Mouse (Mus musculus) lung, postnatal 0 days (tissue): ENCODE measurements at regions not wholly inside any gene's neighbourhood (a gene's known extent, or its start where the extent isn't known, plus 50 kb on each side); places are given as distances from the start of the nearest gene placed in this dataset.

Experiments
- ATAC-seq: fragments of 200-750 bp; cut with Nextera tagmentation; 2 replicates; pipeline ENCODE4 v1.8.0; 2017; ENCODE audit warnings: moderate library complexity
- DNase-seq: peaks from one replicate; pipeline ENCODE4 v3.0.0-alpha.2; 2016; ENCODE audit warnings: low spot score
- H3K27ac ChIP-seq: fragments of 300-500 bp; sonication (generic); 2 replicates; pipeline ENCODE4 v1.5.1; 2014; ENCODE audit warnings: antibody characterized with exemption, mild to moderate bottlenecking, low read length, mixed read lengths
- H3K27me3 ChIP-seq: fragments of 300-500 bp; sonication (generic); replicated peaks from 2 replicates; pipeline ENCODE4 v1.6.1; 2014; ENCODE audit warnings: low read length, mixed read lengths; ENCODE audit not compliant: insufficient read depth
- H3K36me3 ChIP-seq: fragments of 300-500 bp; sonication (generic); 2 replicates; pipeline ENCODE4 v1.6.1; 2014; ENCODE audit warnings: low read length, mixed read lengths; ENCODE audit not compliant: insufficient read depth
- H3K4me1 ChIP-seq: fragments of 300-500 bp; sonication (generic); 2 replicates; pipeline ENCODE4 v1.6.1; 2014; ENCODE audit warnings: antibody characterized with exemption, low read depth, low read length, mixed read lengths; ENCODE audit not compliant: insufficient read depth
- H3K4me2 ChIP-seq: fragments of 300-500 bp; sonication (generic); replicated peaks from 2 replicates; pipeline ENCODE4 v1.6.1; 2014; ENCODE audit warnings: low read depth, mild to moderate bottlenecking, low read length, moderate library complexity, mixed read lengths
- H3K4me3 ChIP-seq: fragments of 300-500 bp; sonication (generic); 2 replicates; pipeline ENCODE4 v1.5.1; 2014; ENCODE audit warnings: low read depth, low read length
- H3K9ac ChIP-seq: fragments of 300-500 bp; sonication (generic); replicated peaks from 2 replicates; pipeline ENCODE4 v1.6.1; 2014; ENCODE audit warnings: low read depth, mild to moderate bottlenecking
- H3K9me3 ChIP-seq: fragments of 300-500 bp; sonication (generic); 2 replicates; pipeline ENCODE4 v1.6.1; 2016; ENCODE audit warnings: low read length, mixed read lengths
- CTCF ChIP-seq: IDR thresholded peaks from 2 replicates; pipeline ENCODE4 v1.5.1; 2016; ENCODE audit warnings: antibody characterized with exemption, mild to moderate bottlenecking
- EP300 ChIP-seq: IDR thresholded peaks from 2 replicates; pipeline ENCODE4 v1.6.1; 2016; ENCODE audit warnings: antibody characterized with exemption, mild to moderate bottlenecking, control low read depth
- WGBS: fragments of 180-500 bp; shearing (Covaris S2); extraction: QIAGEN DNeasy Blood & Tissue Kit; methylation state at CpG from one replicate; pipeline ENCODE4 v1.1.7; 2014; 5-methylcytosine and 5-hydroxymethylcytosine counted together

- H3K9ac ChIP-seq, result no peak overlapping the region
- no peaks in the 10 kb centered on the region for H3K4me1 ChIP-seq
- no peak for TF ChIP-seq CTCF
- TF ChIP-seq EP300, result no peak
- WGBS, result 67% methylated on average over 14 of the region's 14 CpGs
- no peak overlapping the region for H3K4me2 ChIP-seq
- H3K27ac ChIP-seq, result no peak overlapping the region
- no peak overlapping the region for H3K4me3 ChIP-seq
- DNase-seq (peak; percentile 25), ATAC-seq (peak; percentile 81)
- no peaks in the 10 kb centered on the region for H3K9me3 ChIP-seq
- H3K27me3 ChIP-seq, result no peaks in the 10 kb centered on the region
- no peaks in the 10 kb centered on the region for H3K36me3 ChIP-seq
Observed at GRCm38 (mm10) chr13:60409706-60410502, 191.8 kb upstream of the Dapk1 start.

GRCm38 (mm10) chr13:60416024-60416423 is 185.7 kb upstream of the Dapk1 start:
- DNase-seq, result no peak
- no peaks in the 10 kb centered on the region for H3K36me3 ChIP-seq
- no peak overlapping the region for H3K4me3 ChIP-seq
- H3K4me2 ChIP-seq, result no peak overlapping the region
- H3K9me3 ChIP-seq, result no peaks in the 10 kb centered on the region
- no peak for ATAC-seq
- WGBS, result 58% methylated on average over 1 of the region's 1 CpGs
- H3K27ac ChIP-seq, result no peak overlapping the region
- TF ChIP-seq EP300 (no peak), CTCF (no peak)
- no peaks in the 10 kb centered on the region for H3K27me3 ChIP-seq
- H3K4me1 ChIP-seq, result no peaks in the 10 kb centered on the region
- H3K9ac ChIP-seq, result no peak overlapping the region

- no peak overlapping the region for H3K4me2 ChIP-seq
- DNase-seq (no peak), ATAC-seq (no peak)
- H3K9ac ChIP-seq, result no peak overlapping the region
- H3K4me3 ChIP-seq, result no peak overlapping the region
- H3K9me3 ChIP-seq, result no peaks in the 10 kb centered on the region
- H3K27ac ChIP-seq, result no peak overlapping the region
- no peaks in the 10 kb centered on the region for H3K27me3 ChIP-seq
- no peak for TF ChIP-seq CTCF
- H3K4me1 ChIP-seq, result no peaks in the 10 kb centered on the region
- WGBS, result 86% methylated on average over 8 of the region's 8 CpGs
- no peaks in the 10 kb centered on the region for H3K36me3 ChIP-seq
Observed at GRCm38 (mm10) chr13:60417015-60417414, 184.7 kb upstream of the Dapk1 start.

- ATAC-seq (no peak), DNase-seq (no peak)
- no peak overlapping the region for H3K27ac ChIP-seq
- H3K4me3 ChIP-seq, result no peak overlapping the region
- H3K4me2 ChIP-seq, result no peak overlapping the region
- no peaks in the 10 kb centered on the region for H3K36me3 ChIP-seq
- TF ChIP-seq EP300, result no peak
- no peak for TF ChIP-seq CTCF
- no peaks in the 10 kb centered on the region for H3K9me3 ChIP-seq
- H3K27me3 ChIP-seq, result no peaks in the 10 kb centered on the region
- no peaks in the 10 kb centered on the region for H3K4me1 ChIP-seq
- no peak overlapping the region for H3K9ac ChIP-seq
- WGBS, result 76% methylated on average over 14 of the region's 14 CpGs
Observed at GRCm38 (mm10) chr13:60417436-60418158, 184.2 kb upstream of the Dapk1 start.

GRCm38 (mm10) chr13:60420386-60420785 is 181.4 kb upstream of the Dapk1 start:
- no peak for ATAC-seq
- Histone ChIP-seq H3K4me1 (no peaks in the 10 kb centered on the region), H3K27me3 (no peaks in the 10 kb centered on the region), H3K36me3 (no peaks in the 10 kb centered on the region), H3K4me2 (no peak overlapping the region), H3K9me3 (no peaks in the 10 kb centered on the region), H3K9ac (no peak overlapping the region), H3K27ac (no peak overlapping the region), H3K4me3 (no peak overlapping the region)
- TF ChIP-seq EP300 (no peak), CTCF (no peak)
- 56% methylated on average over 7 of the region's 7 CpGs for WGBS
- no peak for DNase-seq

GRCm38 (mm10) chr13:60420842-60421696 is 180.7 kb upstream of the Dapk1 start:
- Histone ChIP-seq H3K36me3 (no peaks in the 10 kb centered on the region), H3K4me3 (no peak overlapping the region), H3K9ac (no peak overlapping the region), H3K4me1 (no peaks in the 10 kb centered on the region), H3K27ac (no peak overlapping the region), H3K4me2 (no peak overlapping the region), H3K9me3 (no peaks in the 10 kb centered on the region), H3K27me3 (no peaks in the 10 kb centered on the region)
- TF ChIP-seq EP300 (no peak), CTCF (no peak)
- WGBS, result 23% methylated on average over 3 of the region's 3 CpGs
- DNase-seq (peak; percentile 30), ATAC-seq (no peak)
